Mouse (Mus musculus): ENCODE data around the gene Lrrc74a.

DNA sequence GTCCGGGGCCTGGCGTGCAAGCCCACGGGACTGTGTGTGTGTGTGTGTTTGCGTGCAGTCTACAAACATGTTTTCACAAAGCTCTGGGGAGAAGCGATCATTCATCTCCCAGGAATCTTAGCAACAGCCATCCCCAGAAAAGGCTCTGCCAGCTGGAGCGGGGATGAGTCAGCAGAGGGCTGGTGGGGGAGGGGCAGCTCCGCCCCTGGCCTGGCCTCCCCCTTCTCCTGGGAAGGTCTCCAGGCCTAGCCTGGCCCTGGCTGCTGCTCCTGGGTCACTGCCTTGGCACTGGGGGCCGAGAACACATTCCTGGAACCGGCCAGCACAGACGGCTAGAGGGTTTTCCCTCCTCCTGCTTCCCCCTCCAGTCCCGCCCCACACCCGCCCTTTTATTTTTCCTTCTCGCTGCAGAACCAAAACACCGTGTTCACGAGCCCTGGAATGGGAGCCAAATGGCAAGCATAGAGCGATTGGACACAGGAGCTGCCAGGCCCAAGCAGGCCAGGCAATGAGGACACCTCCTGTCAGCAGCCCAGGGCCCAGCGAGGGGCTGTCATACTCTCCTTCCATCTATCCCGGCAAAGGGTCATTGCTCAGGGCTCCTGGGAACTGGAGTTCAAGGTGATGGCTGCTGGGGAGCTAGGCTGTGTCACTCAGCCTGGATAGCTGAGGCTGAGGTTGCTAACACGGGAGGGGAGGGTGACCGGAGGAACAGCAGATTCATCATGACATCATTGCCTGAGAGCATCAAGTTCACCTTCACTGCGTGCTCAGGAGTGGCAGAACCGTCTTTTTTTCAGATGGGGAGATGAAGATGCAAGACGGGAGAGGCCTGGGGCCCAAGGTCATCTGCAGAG is 67.2 kb downstream of the Lrrc74a start:
- TF ChIP-seq EP300 (IDR thresholded peaks at IDR 0.05; ENCODE audit: insufficient read depth, low read depth, low read length) = peak; percentile 98
- no peak for TF ChIP-seq CTCF (IDR thresholded peaks at IDR 0.05; ENCODE audit: low read depth, low read length)
- no peak for TF ChIP-seq POLR2A (IDR thresholded peaks at IDR 0.05; ENCODE audit: insufficient read depth, low read length)
